ENCODE assay signal across 9 mouse cellular contexts in the genomic region with DNA sequence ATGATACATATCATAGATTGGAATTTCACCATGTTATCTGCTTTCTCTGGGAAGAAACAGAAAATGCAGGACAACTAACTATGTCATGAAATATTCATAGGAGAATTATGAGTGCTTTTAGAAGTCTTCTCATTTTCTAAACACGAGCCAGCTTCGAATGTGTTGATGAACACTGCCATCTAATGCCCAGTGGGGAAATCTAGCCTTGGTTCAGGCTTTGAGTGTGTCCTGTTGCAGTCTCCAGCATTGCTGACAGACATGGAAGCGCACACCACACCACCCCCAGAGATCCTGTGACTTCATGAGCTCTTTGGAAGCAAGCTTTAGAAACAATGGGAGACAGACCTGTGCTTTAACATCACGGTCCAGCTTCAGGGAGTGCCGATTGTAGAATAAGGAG.
DNase-seq lines count a peak whose midpoint lies in the region; ATAC-seq and TF ChIP-seq lines count a peak whose summit lies in the region.
"Had no signal": no experiment of that assay in that cellular context is flagged by ENCODE, and none has a peak within 500 bp of the region (broad histone marks: within the 10 kb centered on the region; RNA-seq: fewer than 3 reads in every experiment).

No protein-coding gene starts in this region.

- 0 out of 2 replicates have a peak, but pooled peaks have one; percentile 63 for ATAC-seq in intestine, embryonic 15.5 days

- no peak overlapping the region for H3K4me3 ChIP-seq in lung, adult 2 months (replicated peaks; ENCODE audit: extremely low read depth, low read depth, low read length)
- H3K4me3 ChIP-seq in intestine, embryonic 15.5 days (replicated peaks), result no peak overlapping the region
- H3K4me3 ChIP-seq: liver, embryonic 15.5 days had no signal

- H3K36me3 ChIP-seq in intestine, embryonic 15.5 days, result no peaks in the 10 kb centered on the region
- H3K36me3 ChIP-seq: liver, embryonic 15.5 days had no signal

- no peak overlapping the region for H3K4me2 ChIP-seq in intestine, embryonic 15.5 days (replicated peaks)
- H3K4me2 ChIP-seq: liver, embryonic 15.5 days had no signal

- no peak overlapping the region for H3K9ac ChIP-seq in intestine, embryonic 15.5 days
- H3K9ac ChIP-seq: liver, embryonic 15.5 days had no signal

- H3K9me3 ChIP-seq in intestine, embryonic 15.5 days, result no peaks in the 10 kb centered on the region
- H3K9me3 ChIP-seq: liver, embryonic 15.5 days had no signal

- TF ChIP-seq POLR2A in lung, adult 2 months (IDR thresholded peaks at IDR 0.05; ENCODE audit: borderline replicate concordance, extremely low read depth, low read depth, low read length), result no peak

- no peaks in the 10 kb centered on the region for H3K27me3 ChIP-seq in intestine, embryonic 15.5 days (replicated peaks)
- H3K27me3 ChIP-seq: liver, embryonic 15.5 days had no signal

- no peak overlapping the region for H3K27ac ChIP-seq in intestine, embryonic 15.5 days
- H3K27ac ChIP-seq: liver, embryonic 15.5 days had no signal

- peak; percentile 36; the same call in 1 of the 2 replicates for TF ChIP-seq CTCF in lung, adult 2 months (IDR thresholded peaks at IDR 0.05; ENCODE audit: insufficient read depth, low read length)

- DNase-seq in lung, adult 2 months, result no peak
- DNase-seq in lung, adult 18-20 months, result no peak
- peak; percentile 85 for DNase-seq in embryo, embryonic 10 days (ENCODE audit: low spot score)
- peak; percentile 59 to 66 for DNase-seq in left cerebral cortex, postnatal 14 days (ENCODE audit: low spot score in 2 of 2)
- peak; percentile 67 for DNase-seq in retina, embryonic 14.5 days (ENCODE audit: low spot score)
- DNase-seq in T-cell, adult 2 months (ENCODE audit: low spot score), result no peak
- no peak for DNase-seq in spleen, postnatal 14 days (ENCODE audit: low spot score in 2 of 2)

- no peaks in the 10 kb centered on the region; the same call in 1 of the 2 replicates for H3K4me1 ChIP-seq in lung, adult 2 months (ENCODE audit: control insufficient read depth, insufficient read depth, low read length)
- no peaks in the 10 kb centered on the region for H3K4me1 ChIP-seq in intestine, embryonic 15.5 days (replicated peaks)
- H3K4me1 ChIP-seq: liver, embryonic 15.5 days had no signal

- WGBS in lung, adult 2 months, result 35% methylated on average over 5 of the region's 5 CpGs
- 32% methylated on average over 5 of the region's 5 CpGs for WGBS in intestine, embryonic 15.5 days

- intact Hi-C loops in left cerebral cortex, postnatal 14 days (cut with DNase I), result loop anchor here (1.0 kb wide), 1 partner anchor 59 kb away; no protein-coding TSS in a partner anchor

Comparison
In these comparisons a context has a peak if more than half of its experiments do, and no peak if none do; other contexts are left out.
1. DNase-seq: peak in embryo, embryonic 10 days (single experiment), left cerebral cortex, postnatal 14 days (2 of 2) and retina, embryonic 14.5 days (single experiment); none in lung, adult 2 months (single experiment), lung, adult 18-20 months (0 of 2), T-cell, adult 2 months (single experiment) and spleen, postnatal 14 days (0 of 2).